Mouse (Mus musculus) heart, embryonic 14.5 days (tissue): ENCODE measurements at regions not wholly inside any gene's neighbourhood (a gene's known extent, or its start where the extent isn't known, plus 50 kb on each side); places are given as distances from the start of the nearest gene placed in this dataset.

Source experiments
- ATAC-seq: fragments of 200-750 bp; cut with Nextera tagmentation; 2 replicates; pipeline ENCODE4 v1.8.0; 2017; ENCODE audit warnings: low read depth, moderate TSS enrichment; ENCODE audit not compliant: insufficient number of reproducible peaks, insufficient read depth, low FRiP score
- H3K27ac ChIP-seq, 2 experiments: fragments of 200-500 bp in 1 of 2; fragments of 300-500 bp in 1 of 2; sonication (generic) in 1 of 2; replicated peaks in 1 of 2; 2 replicates each; pipeline ENCODE4 v1.5.1; 2012 to 2014; ENCODE audit warnings: low read depth in 2 of 2, low read length in 2 of 2, control low read depth in 1 of 2, mild to moderate bottlenecking in 1 of 2, mixed read lengths in 1 of 2; ENCODE audit not compliant: control insufficient read depth in 1 of 2, insufficient read depth in 1 of 2
- H3K27me3 ChIP-seq: fragments of 300-500 bp; sonication (generic); 2 replicates; pipeline ENCODE4 v1.6.1; 2014; ENCODE audit warnings: mild to moderate bottlenecking, low read length, control low read depth; ENCODE audit not compliant: control insufficient read depth, insufficient read depth
- H3K36me3 ChIP-seq: fragments of 300-500 bp; sonication (generic); 2 replicates; pipeline ENCODE4 v1.6.1; 2014; ENCODE audit warnings: mild to moderate bottlenecking, control low read depth, low read length, mixed read lengths; ENCODE audit not compliant: control insufficient read depth, insufficient read depth
- H3K4me1 ChIP-seq, 2 experiments: fragments of 200-500 bp in 1 of 2; fragments of 300-500 bp in 1 of 2; sonication (generic) in 1 of 2; 2 replicates each; pipeline ENCODE4 v1.6.1; 2012 to 2014; ENCODE audit warnings: low read length in 2 of 2, control low read depth in 1 of 2, mixed read lengths in 1 of 2; ENCODE audit not compliant: control insufficient read depth in 2 of 2, insufficient read depth in 2 of 2
- H3K4me2 ChIP-seq: fragments of 300-500 bp; sonication (generic); 2 replicates; pipeline ENCODE4 v1.6.1; 2014; ENCODE audit warnings: mild to moderate bottlenecking, low read length
- H3K4me3 ChIP-seq, 2 experiments: fragments of 200-500 bp in 1 of 2; fragments of 300-500 bp in 1 of 2; sonication (generic) in 1 of 2; 2 replicates each; pipeline ENCODE4 v1.5.1; 2012 to 2014; ENCODE audit warnings: low read length in 2 of 2, mild to moderate bottlenecking in 2 of 2, control low read depth in 1 of 2, low read depth in 1 of 2, moderate library complexity in 1 of 2; ENCODE audit not compliant: control insufficient read depth in 1 of 2, insufficient read depth in 1 of 2
- H3K9ac ChIP-seq: fragments of 300-500 bp; sonication (generic); 2 replicates; pipeline ENCODE4 v1.6.1; 2014; ENCODE audit warnings: mild to moderate bottlenecking, low read length
- H3K9me3 ChIP-seq: fragments of 300-500 bp; sonication (generic); 2 replicates; pipeline ENCODE4 v1.6.1; 2016; ENCODE audit warnings: low read length, control low read depth; ENCODE audit not compliant: control insufficient read depth
- whole genome bisulfite sequencing: fragments of 180-500 bp; shearing (Covaris S2); extraction: QIAGEN DNeasy Blood & Tissue Kit; methylation state at CpG from one replicate; pipeline ENCODE4 v1.1.7; 2014; 5-methylcytosine and 5-hydroxymethylcytosine counted together

DNA sequence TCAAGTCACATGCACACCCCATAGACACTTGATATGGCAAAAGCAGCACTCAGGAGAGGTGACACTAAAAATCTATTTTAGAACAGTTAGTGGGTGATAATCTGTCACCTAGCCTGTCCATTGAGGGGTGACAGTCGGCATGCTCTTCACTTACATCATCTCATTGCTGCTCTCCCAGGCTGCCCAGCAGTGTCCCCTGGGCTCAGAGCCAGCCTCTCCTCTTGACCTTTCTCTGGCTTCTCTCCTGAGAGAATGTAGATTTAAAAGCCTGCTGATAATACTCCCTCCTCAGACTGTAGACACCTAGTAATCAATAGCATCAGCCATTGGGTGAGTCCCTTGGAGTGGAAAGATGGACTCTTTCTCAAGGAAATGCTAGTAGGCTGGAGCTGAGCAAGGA, 70.7 kb upstream of the Sertad2 start:
- H3K9ac ChIP-seq = no peak overlapping the region
- H3K27me3 ChIP-seq = no peaks in the 10 kb centered on the region
- H3K27ac ChIP-seq = no peak overlapping the region
- H3K4me1 ChIP-seq = peaks cover 3 to 4% of the 10 kb centered on the region in 2 experiments; a peak in 1 of 4 replicates
- H3K4me3 ChIP-seq = no peak overlapping the region
- H3K36me3 ChIP-seq = no peaks in the 10 kb centered on the region
- WGBS = 22% methylated on average over 1 of the region's 1 CpGs
- no peak overlapping the region for H3K4me2 ChIP-seq
- no peak for ATAC-seq
- H3K9me3 ChIP-seq = no peaks in the 10 kb centered on the region

DNA sequence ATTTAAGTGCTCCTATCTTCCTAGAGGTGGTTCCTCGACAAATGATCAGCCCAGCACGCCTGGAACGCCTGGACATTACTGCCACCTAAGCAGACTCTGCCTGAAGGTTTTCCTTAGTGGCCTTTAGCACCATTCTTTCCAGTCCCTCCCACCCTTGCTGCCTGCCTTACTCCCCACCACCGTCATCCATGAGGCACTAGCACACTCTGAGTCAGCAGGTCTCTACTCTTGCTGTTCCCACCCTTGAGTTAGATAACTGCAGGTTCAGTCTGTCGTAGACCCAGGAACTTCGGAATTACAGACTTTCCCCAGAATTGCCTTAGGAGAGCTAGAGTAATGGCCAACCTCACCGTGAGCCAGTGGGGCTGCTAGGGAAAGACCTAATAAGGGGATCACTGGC, 67.4 kb upstream of the Sertad2 start:
- no peaks in the 10 kb centered on the region for H3K27me3 ChIP-seq
- peaks cover 4 to 7% of the 10 kb centered on the region in 2 experiments; a peak in 1 of 4 replicates for H3K4me1 ChIP-seq
- H3K4me2 ChIP-seq = no peak overlapping the region
- peaks cover 6% of the 10 kb centered on the region; the same call in 1 of the 2 replicates for H3K9me3 ChIP-seq
- no peak for ATAC-seq
- H3K36me3 ChIP-seq = no peaks in the 10 kb centered on the region
- no peak overlapping the region for H3K27ac ChIP-seq
- H3K9ac ChIP-seq = no peak overlapping the region
- WGBS = 65% methylated on average over 7 of the region's 7 CpGs
- no peak overlapping the region for H3K4me3 ChIP-seq

- H3K27me3 ChIP-seq = no peaks in the 10 kb centered on the region
- ATAC-seq = no peak
- no peak overlapping the region for H3K4me2 ChIP-seq
- peaks cover 6% of the 10 kb centered on the region; the same call in 1 of the 2 replicates for H3K9me3 ChIP-seq
- H3K9ac ChIP-seq = no peak overlapping the region
- H3K4me1 ChIP-seq = peaks cover 4 to 7% of the 10 kb centered on the region in 2 experiments; a peak in 1 of 4 replicates
- no peak overlapping the region for H3K27ac ChIP-seq
- 93% methylated on average over 3 of the region's 3 CpGs for WGBS
- H3K36me3 ChIP-seq = no peaks in the 10 kb centered on the region
- H3K4me3 ChIP-seq = no peak overlapping the region
Observed at GRCm38 (mm10) chr11:20476494-20476893, 66.6 kb upstream of the Sertad2 start.

GRCm38 (mm10) chr11:20477183-20478037, 65.6 kb upstream of the Sertad2 start:
- 22% methylated on average over 19 of the region's 19 CpGs for WGBS
- ATAC-seq = peak; percentile 43; the same call in 1 of the 2 replicates
- H3K9me3 ChIP-seq = peaks cover 6% of the 10 kb centered on the region; the same call in 1 of the 2 replicates
- peak overlapping the region; percentile 35 to 41; a peak in 3 of 4 replicates for H3K27ac ChIP-seq
- no peaks in the 10 kb centered on the region; the same call in 1 of the 2 replicates for H3K27me3 ChIP-seq
- H3K4me2 ChIP-seq = peak overlapping the region; percentile 48
- H3K4me3 ChIP-seq = peak overlapping the region in 1 of 2 experiments; percentile 6; a peak in 1 of 4 replicates
- H3K4me1 ChIP-seq = peaks cover 3 to 7% of the 10 kb centered on the region in 2 experiments; a peak in 1 of 4 replicates
- H3K36me3 ChIP-seq = no peaks in the 10 kb centered on the region
- no peak overlapping the region for H3K9ac ChIP-seq

DNA sequence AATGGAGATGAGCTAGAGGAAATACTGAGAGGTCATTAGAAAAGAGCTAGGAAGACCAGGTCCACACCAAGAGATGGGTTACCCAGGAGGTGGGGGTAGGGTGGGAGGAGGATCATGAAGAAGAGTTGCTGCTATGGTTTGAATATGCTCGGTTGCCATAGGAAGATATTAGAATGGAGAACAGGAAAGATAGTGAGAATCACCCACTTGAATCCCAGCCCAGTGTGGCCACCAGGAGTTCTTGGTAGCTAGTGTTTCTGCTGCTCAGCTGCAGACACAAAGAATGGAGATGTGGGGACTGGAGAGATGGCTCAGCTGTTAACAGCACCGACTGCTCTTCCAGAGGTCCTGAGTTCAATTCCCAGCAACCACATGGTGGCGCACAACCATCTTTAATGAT, 62.4 kb upstream of the Sertad2 start:
- H3K27me3 ChIP-seq = peaks cover 4% of the 10 kb centered on the region; the same call in 1 of the 2 replicates
- ATAC-seq = no peak
- no peak overlapping the region for H3K27ac ChIP-seq
- 89% methylated on average over 3 of the region's 3 CpGs for WGBS
- H3K4me1 ChIP-seq = peaks cover 0 to 7% of the 10 kb centered on the region in 2 experiments; a peak in 1 of 4 replicates
- no peak overlapping the region for H3K4me2 ChIP-seq
- no peak overlapping the region for H3K4me3 ChIP-seq
- H3K36me3 ChIP-seq = no peaks in the 10 kb centered on the region
- no peak overlapping the region for H3K9ac ChIP-seq
- peaks cover 6% of the 10 kb centered on the region; the same call in 1 of the 2 replicates for H3K9me3 ChIP-seq

- Histone ChIP-seq H3K4me2 (no peak overlapping the region), H3K36me3 (no peaks in the 10 kb centered on the region), H3K27ac (no peak overlapping the region), H3K27me3 (peaks cover 11% of the 10 kb centered on the region; the same call in 1 of the 2 replicates), H3K4me1 (no peaks in the 10 kb centered on the region), H3K9ac (no peak overlapping the region), H3K9me3 (no peaks in the 10 kb centered on the region), H3K4me3 (no peak overlapping the region)
- WGBS = 78% methylated on average over 2 of the region's 2 CpGs
- ATAC-seq = no peak
Observed at GRCm38 (mm10) chr11:20485371-20485770, 57.7 kb upstream of the Sertad2 start.
